Mouse (Mus musculus) cerebellum, postnatal 14 days (tissue): Measurements from ENCODE around the gene Foxm1.
"Not testable (repeated sequence)": the region's sequence is repeated elsewhere in the genome, so short reads cannot be mapped to it uniquely, and the experiment has no call there.

ENCODE experiments used
- DNase-seq, 2 experiments: peaks; one replicate each; pipeline ENCODE4 v3.0.0; 2021; ENCODE audit warnings: mixed read lengths in 2 of 2

The Foxm1 gene

DNA sequence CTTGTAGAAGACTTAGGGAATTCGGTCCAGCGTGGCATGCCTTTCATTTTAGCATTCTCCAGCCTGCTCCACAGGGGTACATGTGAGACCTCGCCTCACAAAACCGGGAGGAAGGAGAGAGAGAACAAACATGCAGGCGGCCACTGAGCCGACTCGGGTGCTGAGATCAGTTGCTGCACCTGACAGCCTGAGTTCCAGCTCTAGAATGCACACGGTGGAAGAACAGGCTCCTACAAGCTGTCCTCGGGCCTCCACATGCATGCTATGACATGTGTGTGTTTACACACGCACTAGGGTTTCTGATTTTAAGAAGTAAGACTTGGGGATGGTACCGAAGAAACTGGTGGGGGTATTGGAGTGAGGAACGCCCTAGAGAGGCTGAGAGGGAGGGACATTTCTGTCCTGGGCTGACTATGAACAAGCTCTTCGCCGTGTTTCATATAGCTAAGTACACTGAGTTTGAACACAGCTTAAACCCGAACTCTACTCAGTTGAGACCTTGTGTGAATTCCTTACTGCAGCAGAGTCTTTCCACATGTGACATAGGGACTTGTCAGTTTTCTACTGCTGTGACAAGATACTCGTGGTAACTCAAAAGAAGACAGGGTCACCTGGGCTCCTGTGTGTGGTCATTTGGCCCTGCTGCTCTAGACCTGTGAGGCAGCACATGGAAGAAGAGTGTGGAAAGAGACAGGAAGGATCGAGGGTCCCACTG lies 13.8 kb downstream of the Foxm1 start:
- no peak for DNase-seq

DNA sequence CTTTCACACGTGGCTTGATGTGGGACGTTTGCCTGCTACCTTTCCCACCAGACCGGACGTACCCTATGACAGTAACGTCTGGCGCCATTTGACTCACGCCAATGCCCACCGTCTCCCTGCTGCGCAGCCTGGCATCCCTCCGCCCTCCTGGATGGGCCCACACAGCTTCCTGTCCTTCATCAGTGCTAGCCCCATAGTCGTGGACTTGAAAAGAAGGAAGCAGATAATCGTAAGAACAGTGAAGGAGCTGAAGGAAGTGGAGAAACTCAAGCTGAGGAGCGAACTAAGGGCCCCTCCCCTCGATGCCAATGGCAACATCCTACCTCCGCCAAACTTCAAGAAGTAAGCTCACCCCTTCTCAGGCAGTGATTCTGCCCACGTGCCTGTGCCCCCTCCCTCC lies 16.9 kb downstream of the Foxm1 start:
- DNase-seq, result no peak

GRCm38 (mm10) chr6:128380594-128381167 lies 17.9 kb downstream of the Foxm1 start:
- not testable (repeated sequence) for DNase-seq

- no peak for DNase-seq
These were observed 18.5 kb downstream of the Foxm1 start for GRCm38 (mm10) chr6:128381254-128381653.

- DNase-seq, result no peak
These were observed 21.0 kb downstream of the Foxm1 start for GRCm38 (mm10) chr6:128383752-128384151.

GRCm38 (mm10) chr6:128385026-128385425 lies 22.3 kb downstream of the Foxm1 start:
- DNase-seq, result no peak

DNA sequence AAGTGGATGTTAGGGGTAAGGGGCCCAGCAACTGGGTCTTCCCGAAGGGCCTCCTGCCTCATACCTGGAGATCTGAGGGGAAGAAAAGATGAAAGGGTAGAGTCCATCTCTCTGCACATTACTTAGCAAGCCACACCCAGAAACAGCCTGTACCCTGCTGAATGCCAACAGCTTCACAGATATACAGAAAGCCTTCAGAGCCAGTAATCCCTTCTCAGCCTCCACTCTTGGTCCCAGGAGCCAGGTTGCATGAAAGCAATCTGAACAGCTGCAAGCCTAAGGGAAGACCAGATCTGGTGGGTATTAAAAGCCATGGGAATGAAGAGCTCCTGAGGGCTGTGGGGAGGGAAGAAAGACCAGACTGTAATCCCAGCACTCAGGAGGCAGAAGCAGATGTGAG lies 26.4 kb downstream of the Foxm1 start:
- DNase-seq, result no peak

DNA sequence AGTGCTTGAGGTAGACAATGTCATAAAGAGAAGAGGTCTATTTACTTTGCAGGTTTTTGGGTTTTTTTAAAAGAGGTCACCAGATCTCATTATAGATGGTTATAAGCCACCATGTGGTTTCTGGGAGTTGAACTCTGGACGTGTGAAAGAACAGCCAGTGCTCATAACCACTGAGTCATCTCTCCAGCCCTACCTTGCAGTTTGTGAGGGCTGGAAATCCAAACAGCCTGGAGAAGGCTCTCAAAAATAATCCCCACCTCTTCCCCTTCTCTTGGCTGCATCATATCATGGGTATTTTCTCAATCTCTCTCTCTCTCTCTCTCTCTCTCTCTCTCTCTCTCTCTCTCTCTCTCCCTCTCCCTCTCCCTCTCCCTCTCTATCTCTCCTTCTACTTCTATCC lies 27.9 kb downstream of the Foxm1 start:
- no peak for DNase-seq

DNA sequence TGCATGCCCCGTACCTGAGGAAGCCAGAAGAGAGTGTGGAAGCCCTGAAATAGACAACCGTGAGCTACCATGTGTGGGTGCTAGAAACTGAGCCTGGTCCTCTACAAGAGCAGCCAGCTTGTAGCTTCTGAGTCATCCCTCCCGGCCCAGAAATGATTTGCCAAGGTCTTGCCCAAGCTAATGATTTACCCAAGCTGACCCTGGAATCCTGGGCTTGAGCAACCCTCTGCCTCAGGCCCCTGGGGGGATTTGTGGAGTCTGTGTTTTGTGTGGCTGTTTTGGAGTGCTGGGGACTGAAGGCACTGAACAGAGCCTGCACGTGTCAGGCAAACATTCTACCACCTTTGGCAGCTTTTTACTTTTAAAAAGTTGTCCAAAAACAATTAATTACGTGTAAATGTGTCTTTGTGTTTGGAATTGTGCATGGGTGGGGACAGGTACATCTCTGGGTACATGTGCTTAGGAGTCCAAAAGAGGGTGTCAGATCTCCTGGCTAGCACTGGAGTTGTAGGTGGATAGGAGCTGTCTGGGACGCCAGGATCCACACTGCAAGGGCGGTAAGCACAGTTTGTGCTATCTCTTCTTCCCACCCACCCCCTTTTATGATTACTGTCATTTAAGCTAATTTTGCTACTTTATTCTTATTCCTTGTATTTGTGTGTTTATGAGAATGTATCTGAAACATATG lies 35.0 kb downstream of the Foxm1 start:
- DNase-seq, result no peak

- DNase-seq, result no peak
These were observed 36.2 kb downstream of the Foxm1 start, which contains the start of gene Nrip2 for GRCm38 (mm10) chr6:128398996-128399395. TSS of gene Nrip2 (plus strand) at chr6:128399296.

GRCm38 (mm10) chr6:128399421-128400185 lies 36.8 kb downstream of the Foxm1 start:
- peak; percentile 75 to 85 for DNase-seq

DNA sequence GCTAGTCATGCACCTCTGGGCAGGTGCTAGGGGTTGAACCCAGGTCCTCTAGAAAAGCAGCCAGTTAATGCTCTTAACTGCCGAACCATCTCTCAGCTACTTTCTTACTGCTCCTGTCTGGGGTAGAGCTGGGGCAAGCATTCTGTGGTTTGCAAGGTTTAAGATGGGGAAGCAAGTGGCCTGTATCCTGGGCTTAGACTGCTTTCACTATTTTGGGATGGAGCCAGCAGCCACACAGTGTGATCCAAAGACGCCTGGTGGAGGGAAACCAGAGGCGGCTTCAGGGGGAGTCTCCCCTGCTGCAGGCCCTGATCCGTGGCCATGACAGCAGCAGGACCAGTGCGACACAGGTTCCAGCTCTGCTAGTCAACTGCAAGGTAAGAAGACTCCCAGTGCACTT lies 41.9 kb downstream of the Foxm1 start:
- DNase-seq, result peak in 1 of 2 experiments; percentile 26

DNA sequence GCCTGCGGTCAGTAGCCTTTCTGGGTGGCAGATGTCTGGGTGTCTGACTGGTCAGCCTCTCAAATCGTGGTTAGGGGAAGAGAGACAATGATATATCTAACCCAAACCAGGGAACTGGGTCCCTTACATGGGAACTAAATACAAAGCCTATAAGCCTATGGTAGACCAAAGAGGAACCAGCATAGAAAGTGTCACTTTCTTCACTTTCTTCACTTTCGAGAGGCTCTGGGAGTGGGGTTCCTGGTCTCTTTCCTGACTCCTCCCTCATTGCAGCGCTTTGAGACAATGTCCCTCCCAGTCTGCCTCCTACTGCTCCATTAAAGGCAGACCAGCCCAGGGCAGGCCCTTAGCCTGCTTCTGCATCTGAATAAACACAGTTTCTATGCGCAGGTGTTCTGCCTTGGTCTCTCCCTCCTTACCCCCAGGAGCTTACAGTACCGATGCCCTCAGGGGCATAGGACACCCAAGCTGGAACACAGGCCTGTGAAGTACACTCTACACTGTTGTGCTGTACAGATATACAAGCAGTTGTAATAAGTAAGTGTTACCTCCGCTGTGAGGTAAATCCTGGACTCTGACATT lies 45.9 kb downstream of the Foxm1 start:
- no peak for DNase-seq

GRCm38 (mm10) chr6:128410305-128410704 lies 47.5 kb downstream of the Foxm1 start:
- DNase-seq, result no peak

- DNase-seq, result peak; percentile 88 to 92
These were observed 48.3 kb downstream of the Foxm1 start for GRCm38 (mm10) chr6:128411115-128411514.

DNA sequence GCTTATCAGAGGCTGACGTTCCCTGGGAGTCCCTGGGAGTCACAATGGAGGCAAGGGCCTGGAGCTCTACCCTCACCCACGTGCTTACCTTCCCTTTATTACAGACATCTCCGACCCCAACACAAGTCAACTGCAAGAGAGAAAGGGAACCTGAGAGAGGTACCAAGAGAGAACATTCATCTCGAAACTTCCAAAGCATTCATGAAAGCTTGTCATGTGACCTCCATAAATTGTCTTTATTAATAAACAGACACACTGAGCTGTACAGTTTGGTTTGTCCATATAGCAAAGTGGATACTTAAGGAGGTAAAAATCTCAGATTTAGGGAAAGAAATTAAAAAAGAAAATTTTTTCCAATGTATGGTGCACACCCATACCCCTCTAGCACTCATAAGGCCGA lies 53.4 kb downstream of the Foxm1 start:
- DNase-seq, result no peak

GRCm38 (mm10) chr6:128418076-128418475 lies 55.3 kb downstream of the Foxm1 start:
- DNase-seq, result no peak

- no peak for DNase-seq
These were observed 58.3 kb downstream of the Foxm1 start for GRCm38 (mm10) chr6:128421036-128421435.

GRCm38 (mm10) chr6:128421480-128421879 lies 58.7 kb downstream of the Foxm1 start:
- DNase-seq, result no peak

GRCm38 (mm10) chr6:128423496-128424268 lies 60.9 kb downstream of the Foxm1 start:
- peak in 1 of 2 experiments; percentile 41 for DNase-seq

DNA sequence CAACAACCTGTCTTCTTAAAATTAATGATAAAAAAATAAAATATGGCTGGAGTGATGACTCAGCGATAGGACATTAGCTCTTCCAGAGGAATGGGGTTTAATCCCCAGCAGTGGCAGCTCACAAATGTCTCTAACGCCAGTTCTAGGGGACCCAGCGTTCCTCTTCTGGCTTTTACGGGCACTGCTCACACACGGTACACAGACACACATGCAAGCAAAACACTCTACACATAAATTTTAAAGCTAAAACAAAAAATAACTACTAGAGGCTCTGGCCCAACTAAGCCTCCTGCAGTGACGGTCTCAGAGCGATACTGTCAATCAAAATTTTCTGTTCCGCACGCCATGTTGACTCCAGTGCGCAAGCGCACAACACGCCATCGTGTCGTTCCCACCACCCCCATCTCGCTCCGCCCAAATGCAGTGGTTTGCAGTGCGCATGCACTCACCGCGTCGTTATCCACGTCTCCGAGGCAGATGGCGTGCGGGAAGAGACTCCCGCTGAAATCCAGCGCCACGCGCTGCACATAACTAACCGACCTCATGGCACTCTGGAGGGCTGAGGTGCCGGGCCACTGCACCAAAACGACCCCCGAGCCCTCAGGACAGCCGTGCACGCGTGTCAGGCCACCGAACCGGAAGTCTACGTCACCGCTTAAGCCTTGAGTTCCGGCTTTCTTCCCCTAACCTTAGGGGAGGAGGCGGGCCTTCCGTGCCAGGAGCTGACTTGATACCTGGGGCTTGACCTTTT lies 61.7 kb downstream of the Foxm1 start, which contains the start of gene Itfg2:
TSS of gene Itfg2 (minus strand) at position 663 of the 751 bp plus-strand sequence.
- peak; percentile 96 to 97 for DNase-seq
